Mouse (Mus musculus) gonadal fat pad, adult 2 months (tissue): ENCODE data around the gene Clmp. TPM values are rescaled to one million over a fixed set of nuclear protein-coding genes. Genes with fewer than 3 reads are reported as not detected.
"Not testable (repeated sequence)": the region's sequence is repeated elsewhere in the genome, so short reads cannot be mapped to it uniquely, and the experiment has no call there.

Experiments
- DNase-seq: peaks from one replicate; pipeline ENCODE4 v3.0.0-alpha.2; 2012; ENCODE audit warnings: low read depth
- polyA plus RNA-seq: library from polyadenylated mRNA; depleted of rRNA; stranded (reverse); fragments of >200 nt; gene quantifications from 2 replicates; pipeline ENCODE4 v1.2.3, GENCODE M21; 2012

Clmp gene
- polyA plus RNA-seq, 1 experiment: 26.5 TPM

DNA sequence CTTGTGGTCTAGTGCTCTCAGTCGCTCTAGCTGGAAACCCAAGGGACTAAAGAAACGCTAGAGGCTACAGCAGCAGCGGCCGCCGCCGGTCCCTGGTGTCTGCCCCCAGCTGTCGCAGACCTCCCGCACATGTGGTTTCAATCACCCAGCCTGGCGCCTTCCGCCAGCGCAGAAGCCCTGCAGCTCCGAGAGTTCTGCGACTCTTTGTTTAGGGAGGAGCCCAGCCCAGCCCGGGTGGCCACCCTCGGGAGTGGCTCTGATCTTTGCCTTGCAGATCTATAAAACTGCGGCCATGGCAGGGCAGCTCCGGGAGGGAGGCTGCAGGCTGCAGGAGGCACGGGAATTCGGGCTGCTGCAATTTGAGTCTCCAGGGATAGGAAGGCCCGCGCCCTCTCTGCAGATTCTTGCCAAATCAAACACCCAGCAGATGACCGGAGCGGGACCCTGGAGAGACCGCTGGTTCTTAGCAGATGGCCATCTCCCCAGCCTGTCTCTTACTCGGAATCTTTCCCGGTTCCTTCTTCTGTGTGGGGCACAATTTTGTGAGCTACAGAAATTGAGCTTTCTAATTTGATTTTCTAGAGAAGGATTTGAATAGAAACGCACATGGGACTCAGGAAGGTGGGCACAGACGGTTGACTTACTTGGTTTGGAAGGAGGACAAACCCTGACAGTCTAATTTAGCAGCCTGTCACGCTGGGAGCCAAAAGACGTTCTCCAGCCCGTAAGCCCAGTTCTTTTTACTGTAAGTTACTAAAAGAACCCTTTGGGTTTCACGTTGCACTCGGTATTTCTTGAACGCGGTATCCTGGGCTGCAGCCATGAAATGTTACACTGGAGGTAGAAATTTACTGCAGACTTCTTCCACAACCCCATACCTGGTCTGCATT is 45.2 kb downstream of the Clmp start:
- DNase-seq: no peak

- DNase-seq: no peak
Observed at GRCm38 (mm10) chr9:40731591-40732048, 45.9 kb downstream of the Clmp start.

GRCm38 (mm10) chr9:40732302-40732701 is 46.5 kb downstream of the Clmp start:
- DNase-seq: no peak

- no peak for DNase-seq
Observed at GRCm38 (mm10) chr9:40737117-40737516, 51.4 kb downstream of the Clmp start.

- DNase-seq: no peak
Observed at GRCm38 (mm10) chr9:40743525-40744034, 57.8 kb downstream of the Clmp start.

DNA sequence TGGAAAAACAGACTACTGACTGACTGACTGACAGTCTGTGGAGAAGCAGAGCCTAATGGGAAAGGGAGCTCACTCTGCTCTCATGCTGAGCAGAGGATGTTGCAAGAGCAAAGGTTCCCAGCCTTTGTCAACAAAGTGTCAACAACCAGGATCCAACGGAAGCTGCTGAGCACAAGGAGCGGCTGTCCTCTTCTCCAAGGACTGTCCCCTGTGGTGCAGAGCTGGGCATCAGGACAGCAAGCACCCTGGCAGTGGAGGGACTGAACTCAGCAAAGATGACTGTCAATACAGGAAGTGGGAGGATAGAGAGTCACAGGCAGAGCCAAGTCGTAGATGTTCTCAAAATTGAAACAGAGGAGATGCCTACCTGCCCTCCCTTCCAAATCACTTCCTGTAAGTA is 58.5 kb downstream of the Clmp start:
- DNase-seq: no peak

GRCm38 (mm10) chr9:40746796-40747195 is 61.0 kb downstream of the Clmp start:
- DNase-seq: no peak

- DNase-seq: no peak
Observed at GRCm38 (mm10) chr9:40747249-40747648, 61.5 kb downstream of the Clmp start.

DNA sequence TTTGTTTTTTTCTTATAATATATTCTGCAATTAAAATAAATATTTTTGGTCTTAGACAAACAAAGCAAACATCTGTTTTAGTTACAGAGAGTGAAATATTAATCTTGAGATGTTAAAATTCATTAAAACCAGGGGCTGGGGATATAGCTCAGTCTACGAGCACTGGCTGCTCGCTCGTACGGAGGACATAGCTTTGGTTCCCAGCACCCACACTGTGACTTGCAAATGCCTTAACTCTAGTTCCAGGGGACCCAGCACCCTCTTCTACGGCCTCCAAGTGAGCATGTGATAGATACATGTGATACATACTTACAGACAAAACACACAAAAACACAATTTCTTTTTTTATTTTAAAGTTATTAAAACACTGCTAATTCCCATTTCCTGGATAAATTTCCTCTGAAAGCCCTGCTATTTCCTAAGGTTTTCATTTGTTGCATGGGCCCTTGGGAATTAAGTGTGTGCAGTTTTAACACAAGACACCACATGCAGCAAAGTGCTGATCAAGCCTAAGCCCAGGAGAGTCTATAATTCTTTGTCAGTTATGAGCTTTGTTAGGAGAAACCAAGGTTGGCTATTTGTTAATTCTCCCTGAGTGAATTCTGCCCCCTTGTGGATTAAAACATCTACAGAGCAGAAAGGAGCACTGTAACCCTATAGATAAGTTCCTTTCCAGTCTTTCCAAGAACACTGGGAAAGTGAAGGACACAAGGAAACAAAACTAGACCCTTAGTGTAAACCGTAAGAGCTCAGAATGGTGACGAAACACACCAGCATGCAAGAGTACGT is 64.3 kb downstream of the Clmp start:
- DNase-seq: no peak

DNA sequence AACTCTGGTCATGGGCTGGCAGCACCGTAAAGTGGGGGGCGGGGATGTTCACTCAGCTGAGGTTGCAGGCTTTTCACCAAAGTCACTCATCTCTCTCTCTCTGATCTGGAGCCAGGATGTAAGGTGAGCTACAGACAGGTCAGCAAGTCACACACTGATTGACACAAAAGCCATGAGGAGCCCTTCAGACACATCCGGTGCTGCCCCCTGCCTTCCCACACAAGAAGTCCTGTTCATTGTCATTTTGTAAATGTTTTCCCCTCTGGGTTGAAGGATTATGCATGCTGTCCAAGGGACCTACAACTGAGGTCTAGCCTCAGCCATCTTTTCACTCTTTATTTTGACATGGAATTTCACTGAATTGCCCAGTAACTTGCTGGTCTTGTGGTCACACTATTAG is 66.0 kb downstream of the Clmp start:
- no peak for DNase-seq

DNA sequence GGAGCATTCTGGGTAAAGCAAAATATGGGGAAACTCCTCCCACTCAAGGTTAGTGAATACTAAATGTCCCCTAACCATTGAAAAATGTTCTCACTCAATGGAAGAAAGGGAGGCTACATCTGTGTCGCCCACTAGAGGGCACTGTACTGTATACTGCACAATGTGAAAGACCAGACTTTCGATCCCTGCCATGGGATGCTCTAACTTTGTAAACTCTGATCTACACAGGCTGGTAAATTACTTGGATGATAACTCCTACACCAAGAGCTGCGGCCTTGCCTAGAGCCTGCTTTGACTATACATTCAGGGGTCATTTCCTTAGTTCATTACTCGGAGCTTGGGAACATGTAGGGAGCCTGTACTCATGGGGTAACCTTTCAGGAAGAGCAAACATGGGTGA is 70.6 kb downstream of the Clmp start:
- no peak for DNase-seq

GRCm38 (mm10) chr9:40757105-40757626 is 71.4 kb downstream of the Clmp start:
- DNase-seq: no peak

DNA sequence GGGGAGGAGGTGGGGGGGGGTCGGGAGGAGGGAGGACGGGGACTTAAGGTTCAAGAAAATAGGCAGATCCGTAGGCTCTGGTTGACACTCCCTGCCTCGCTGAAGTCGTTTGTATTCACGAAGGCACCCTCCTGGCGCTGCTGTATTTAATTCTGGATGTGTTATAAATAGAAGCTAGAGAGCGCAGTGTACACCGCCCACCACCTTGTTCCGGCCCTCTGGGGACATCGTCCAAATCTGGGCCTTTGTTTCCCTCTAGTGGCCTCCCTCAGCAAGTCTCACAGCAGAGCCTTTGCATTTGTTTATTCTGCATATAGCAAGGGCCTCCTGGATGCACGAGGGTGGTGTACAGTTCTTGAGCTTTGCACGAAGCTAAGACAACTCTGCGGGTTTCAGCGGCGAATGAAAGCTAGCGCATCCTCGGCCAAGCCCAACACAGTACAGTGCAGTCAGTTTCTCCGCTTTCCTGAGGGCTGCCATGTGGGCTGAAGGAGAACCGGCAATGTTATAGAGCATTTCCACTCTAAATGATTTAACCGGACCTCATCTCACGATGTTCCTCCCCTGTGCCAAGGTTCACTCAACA is 72.0 kb downstream of the Clmp start:
- DNase-seq: no peak

- DNase-seq: no peak
Observed at GRCm38 (mm10) chr9:40762354-40762753, 76.6 kb downstream of the Clmp start.

DNA sequence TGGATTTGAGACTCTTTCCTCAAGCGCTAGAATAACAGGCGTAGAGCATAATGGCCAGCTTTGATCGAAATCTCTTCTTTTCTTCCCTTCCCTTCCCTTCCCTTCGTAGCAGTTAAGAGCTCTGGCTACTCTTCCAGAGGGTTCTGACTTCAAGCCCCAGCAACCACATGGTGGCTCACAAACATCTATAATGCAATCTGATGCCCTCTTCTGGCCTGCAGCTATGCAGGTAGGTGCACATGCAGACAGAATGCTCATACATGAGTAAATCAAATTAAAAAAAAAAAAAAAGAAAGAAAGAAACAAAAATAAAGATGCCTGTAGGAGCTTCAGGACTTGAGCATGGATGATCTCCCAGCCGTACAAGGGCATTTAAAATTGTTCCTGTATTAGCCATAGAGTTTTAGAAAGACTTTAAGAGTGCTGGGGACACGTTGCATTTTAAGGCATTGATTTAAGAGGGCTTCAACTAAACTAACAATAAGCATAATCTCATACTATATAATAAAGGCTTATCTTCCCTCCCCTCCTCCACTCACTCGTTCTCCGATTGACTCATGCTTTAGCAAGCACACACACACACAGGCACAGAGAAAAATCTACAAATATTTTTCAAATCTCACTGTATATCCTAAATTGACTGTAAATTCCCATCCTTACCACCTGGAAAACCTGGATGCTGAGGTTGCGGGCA is 79.3 kb downstream of the Clmp start:
- DNase-seq: no peak

GRCm38 (mm10) chr9:40765581-40765940 is 79.8 kb downstream of the Clmp start:
- no peak for DNase-seq

DNA sequence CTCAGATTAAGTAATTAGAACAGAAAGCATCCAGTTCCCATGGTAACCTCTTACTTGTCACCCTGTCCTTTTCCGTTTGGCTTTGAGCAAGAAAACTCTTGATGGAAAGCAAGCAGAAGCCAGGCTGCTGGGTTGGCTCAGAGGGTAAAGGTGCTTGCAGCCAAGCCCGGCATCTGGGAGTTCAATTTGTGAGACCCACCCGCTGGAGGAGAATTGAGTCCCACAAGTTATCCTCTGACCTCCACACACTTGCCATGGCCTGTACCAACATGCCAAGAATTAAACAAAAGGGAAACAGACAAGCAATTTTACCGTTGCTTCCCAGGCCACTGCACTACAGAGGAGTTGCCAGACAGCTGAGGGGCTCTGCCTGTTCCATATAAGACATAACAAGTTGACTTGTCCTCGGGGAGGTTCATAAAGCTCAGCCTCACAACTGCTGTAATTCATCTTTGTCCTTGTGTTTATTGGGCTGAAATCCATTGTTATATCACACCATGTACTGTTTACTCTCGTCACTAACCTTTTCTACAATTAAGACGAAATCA is 80.4 kb downstream of the Clmp start:
- DNase-seq: no peak

DNA sequence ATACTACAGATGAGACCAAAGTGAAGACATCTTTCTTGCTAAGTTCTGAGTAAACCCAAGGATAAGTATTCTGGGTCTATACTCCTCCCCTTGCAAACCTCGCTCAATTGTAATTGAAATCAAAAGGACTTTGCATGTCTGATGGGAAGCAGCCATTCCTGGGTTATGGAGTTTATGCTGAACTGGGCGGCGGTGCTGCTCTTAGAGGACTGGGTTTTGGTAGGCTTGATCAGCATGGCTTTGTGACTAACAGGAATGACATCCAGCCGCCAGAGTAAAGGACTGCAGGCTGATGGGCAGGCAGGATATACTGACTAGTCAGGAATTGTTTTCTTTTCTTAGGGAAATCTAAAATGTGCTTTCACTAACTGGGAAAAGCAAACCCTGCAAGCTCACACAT is 82.2 kb downstream of the Clmp start:
- DNase-seq: no peak

DNA sequence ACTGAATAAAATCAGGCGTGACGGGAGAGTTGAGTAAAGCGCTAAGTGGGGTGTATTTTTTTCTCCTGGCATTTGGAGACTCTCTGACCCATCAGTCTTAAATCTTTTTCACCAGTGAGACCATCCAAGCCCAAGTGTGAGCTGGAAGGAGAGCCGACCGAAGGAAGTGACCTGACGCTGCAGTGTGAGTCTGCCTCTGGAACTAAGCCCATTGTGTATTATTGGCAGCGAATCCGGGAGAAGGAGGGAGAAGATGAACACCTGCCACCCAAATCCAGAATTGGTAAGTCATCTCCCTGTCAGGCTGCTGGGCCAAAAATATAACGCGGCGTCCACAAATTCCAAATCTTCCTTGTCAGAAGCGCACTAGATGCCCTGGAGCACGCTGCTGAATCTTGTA is 86.5 kb downstream of the Clmp start:
- DNase-seq: no peak

GRCm38 (mm10) chr9:40773142-40773541 is 87.4 kb downstream of the Clmp start:
- DNase-seq: not testable (repeated sequence)

- DNase-seq: no peak
Observed at GRCm38 (mm10) chr9:40773869-40774268, 88.1 kb downstream of the Clmp start.
